Mouse (Mus musculus) intestine, postnatal 0 days (tissue): ENCODE data around the gene Usp34. TPM values are rescaled to one million over a fixed set of nuclear protein-coding genes. Genes with fewer than 3 reads are reported as not detected.
"Not testable (repeated sequence)": the region's sequence is repeated elsewhere in the genome, so short reads cannot be mapped to it uniquely, and the experiment has no call there.

ENCODE experiments used
- ATAC-seq: fragments of 200-750 bp; cut with Nextera tagmentation; 2 replicates; pipeline ENCODE4 v1.8.0; 2017; ENCODE audit warnings: mild to moderate bottlenecking, moderate TSS enrichment, moderate library complexity
- H3K27ac ChIP-seq: fragments of 300-500 bp; sonication (generic); 2 replicates; pipeline ENCODE4 v1.5.1; 2014; ENCODE audit warnings: mild to moderate bottlenecking, low read depth, low read length, moderate library complexity
- H3K27me3 ChIP-seq: fragments of 300-500 bp; sonication (generic); replicated peaks from 2 replicates; pipeline ENCODE4 v1.6.1; 2014; ENCODE audit warnings: low read length, mixed read lengths; ENCODE audit not compliant: control insufficient read depth, insufficient read depth
- H3K36me3 ChIP-seq: fragments of 300-500 bp; sonication (generic); 2 replicates; pipeline ENCODE4 v1.6.1; 2014; ENCODE audit warnings: mild to moderate bottlenecking, moderate library complexity; ENCODE audit not compliant: control insufficient read depth, insufficient read depth
- H3K4me1 ChIP-seq: fragments of 300-500 bp; sonication (generic); replicated peaks from 2 replicates; pipeline ENCODE4 v1.6.1; 2014; ENCODE audit warnings: antibody characterized with exemption, low read length, mixed read lengths; ENCODE audit not compliant: control insufficient read depth, insufficient read depth
- H3K4me2 ChIP-seq: fragments of 300-500 bp; sonication (generic); replicated peaks from 2 replicates; pipeline ENCODE4 v1.6.1; 2014; ENCODE audit warnings: low read depth, mild to moderate bottlenecking, moderate library complexity
- H3K4me3 ChIP-seq: fragments of 300-500 bp; sonication (generic); 2 replicates; pipeline ENCODE4 v1.5.1; 2014; ENCODE audit warnings: low read depth, low read length
- H3K9ac ChIP-seq: fragments of 300-500 bp; sonication (generic); 2 replicates; pipeline ENCODE4 v1.6.1; 2014; ENCODE audit warnings: mild to moderate bottlenecking, low read depth, low read length
- H3K9me3 ChIP-seq: fragments of 300-500 bp; sonication (generic); 2 replicates; pipeline ENCODE4 v1.6.1; 2016; ENCODE audit warnings: mixed run types; ENCODE audit not compliant: control insufficient read depth
- CTCF ChIP-seq: sonication (generic); IDR thresholded peaks from 2 replicates; pipeline ENCODE4 v1.5.1; 2016; ENCODE audit warnings: low read depth, mild to moderate bottlenecking, control low read depth, antibody characterized with exemption, moderate library complexity
- WGBS: fragments of 180-500 bp; shearing (Covaris S2); extraction: QIAGEN DNeasy Blood & Tissue Kit; methylation state at CpG from one replicate; pipeline ENCODE4 v1.1.7; 2014; 5-methylcytosine and 5-hydroxymethylcytosine counted together
- polyA plus RNA-seq: library from polyadenylated mRNA; unstranded; fragments of >200 nt; fragmentation: Nextera tagmentation; extraction: Ambion mirVana; gene quantifications from 2 replicates; pipeline ENCODE4 v1.2.1, GENCODE M21; 2015

Gene Usp34
- polyA plus RNA-seq, 1 experiment from 2014 or later: 13.4 TPM

GRCm38 (mm10) chr11:23329413-23329812, 22.7 kb downstream of the Usp34 start:
- H3K9ac ChIP-seq: no peak overlapping the region
- H3K9me3 ChIP-seq: no peaks in the 10 kb centered on the region
- H3K4me3 ChIP-seq: no peak overlapping the region
- no peak overlapping the region; the same call in 1 of the 2 replicates for H3K27ac ChIP-seq
- no peaks in the 10 kb centered on the region for H3K27me3 ChIP-seq
- WGBS: 52% methylated on average over 2 of the region's 2 CpGs
- no peak for TF ChIP-seq CTCF
- 0 out of 2 replicates have a peak, but pooled peaks cover 6% of the 10 kb centered on the region for H3K36me3 ChIP-seq
- no peaks in the 10 kb centered on the region for H3K4me1 ChIP-seq
- H3K4me2 ChIP-seq: no peak overlapping the region
- ATAC-seq: no peak

GRCm38 (mm10) chr11:23332136-23332535, 25.4 kb downstream of the Usp34 start:
- Histone ChIP-seq H3K9me3 (no peaks in the 10 kb centered on the region), H3K36me3 (no peaks in the 10 kb centered on the region), H3K4me2 (no peak overlapping the region), H3K4me1 (0 out of 2 replicates have a peak, but pooled peaks cover 3% of the 10 kb centered on the region), H3K4me3 (no peak overlapping the region), H3K9ac (no peak overlapping the region), H3K27ac (no peak overlapping the region), H3K27me3 (no peaks in the 10 kb centered on the region)
- 80% methylated on average over 3 of the region's 3 CpGs for WGBS
- ATAC-seq: no peak
- no peak for TF ChIP-seq CTCF

GRCm38 (mm10) chr11:23335160-23335559, 28.5 kb downstream of the Usp34 start:
- ATAC-seq: no peak
- Histone ChIP-seq H3K4me3 (no peak overlapping the region), H3K4me1 (0 out of 2 replicates have a peak, but pooled peaks cover 3% of the 10 kb centered on the region), H3K36me3 (peaks cover 7% of the 10 kb centered on the region; the same call in 1 of the 2 replicates), H3K27ac (no peak overlapping the region), H3K9ac (no peak overlapping the region), H3K9me3 (no peaks in the 10 kb centered on the region), H3K27me3 (no peaks in the 10 kb centered on the region), H3K4me2 (no peak overlapping the region)
- WGBS: 72% methylated on average over 1 of the region's 1 CpGs
- no peak for TF ChIP-seq CTCF

- H3K36me3 ChIP-seq: peaks cover 33% of the 10 kb centered on the region
- ATAC-seq, H3K4me2 ChIP-seq, H3K9ac ChIP-seq, H3K4me1 ChIP-seq, H3K27me3 ChIP-seq, H3K4me3 ChIP-seq, H3K9me3 ChIP-seq, H3K27ac ChIP-seq: not testable (repeated sequence)
- peak; percentile 42 for TF ChIP-seq CTCF
- whole genome bisulfite sequencing: 67% methylated on average over 5 of the region's 5 CpGs
Measured at GRCm38 (mm10) chr11:23357226-23357625, 50.5 kb downstream of the Usp34 start.

- H3K27ac ChIP-seq, H3K4me1 ChIP-seq, H3K27me3 ChIP-seq, H3K9me3 ChIP-seq, H3K4me2 ChIP-seq, H3K9ac ChIP-seq, H3K4me3 ChIP-seq, ATAC-seq: not testable (repeated sequence)
- WGBS: 65% methylated on average over 1 of the region's 1 CpGs
- peaks cover 40% of the 10 kb centered on the region for H3K36me3 ChIP-seq
Measured at GRCm38 (mm10) chr11:23359687-23360235, 53.1 kb downstream of the Usp34 start.

GRCm38 (mm10) chr11:23362305-23362704, 55.6 kb downstream of the Usp34 start:
- TF ChIP-seq CTCF: no peak
- no peak for ATAC-seq
- Histone ChIP-seq H3K36me3 (peaks cover 30% of the 10 kb centered on the region), H3K9ac (no peak overlapping the region), H3K9me3 (no peaks in the 10 kb centered on the region), H3K4me3 (no peak overlapping the region), H3K27me3 (no peaks in the 10 kb centered on the region), H3K4me1 (no peaks in the 10 kb centered on the region), H3K4me2 (no peak overlapping the region), H3K27ac (no peak overlapping the region)

GRCm38 (mm10) chr11:23364348-23364747, 57.7 kb downstream of the Usp34 start:
- Histone ChIP-seq H3K27me3 (no peaks in the 10 kb centered on the region), H3K36me3 (peaks cover 40% of the 10 kb centered on the region), H3K4me1 (no peaks in the 10 kb centered on the region), H3K9me3 (no peaks in the 10 kb centered on the region), H3K4me2 (no peak overlapping the region), H3K9ac (no peak overlapping the region), H3K4me3 (no peak overlapping the region), H3K27ac (no peak overlapping the region)
- no peak for ATAC-seq
- WGBS: 91% methylated on average over 3 of the region's 3 CpGs
- TF ChIP-seq CTCF: no peak
